Mouse (Mus musculus): Measurements from ENCODE around the gene Rps29.
A peak's percentile ranks its signal among the peaks of the same experiment; 100 is the strongest.

Rps29 gene

DNA sequence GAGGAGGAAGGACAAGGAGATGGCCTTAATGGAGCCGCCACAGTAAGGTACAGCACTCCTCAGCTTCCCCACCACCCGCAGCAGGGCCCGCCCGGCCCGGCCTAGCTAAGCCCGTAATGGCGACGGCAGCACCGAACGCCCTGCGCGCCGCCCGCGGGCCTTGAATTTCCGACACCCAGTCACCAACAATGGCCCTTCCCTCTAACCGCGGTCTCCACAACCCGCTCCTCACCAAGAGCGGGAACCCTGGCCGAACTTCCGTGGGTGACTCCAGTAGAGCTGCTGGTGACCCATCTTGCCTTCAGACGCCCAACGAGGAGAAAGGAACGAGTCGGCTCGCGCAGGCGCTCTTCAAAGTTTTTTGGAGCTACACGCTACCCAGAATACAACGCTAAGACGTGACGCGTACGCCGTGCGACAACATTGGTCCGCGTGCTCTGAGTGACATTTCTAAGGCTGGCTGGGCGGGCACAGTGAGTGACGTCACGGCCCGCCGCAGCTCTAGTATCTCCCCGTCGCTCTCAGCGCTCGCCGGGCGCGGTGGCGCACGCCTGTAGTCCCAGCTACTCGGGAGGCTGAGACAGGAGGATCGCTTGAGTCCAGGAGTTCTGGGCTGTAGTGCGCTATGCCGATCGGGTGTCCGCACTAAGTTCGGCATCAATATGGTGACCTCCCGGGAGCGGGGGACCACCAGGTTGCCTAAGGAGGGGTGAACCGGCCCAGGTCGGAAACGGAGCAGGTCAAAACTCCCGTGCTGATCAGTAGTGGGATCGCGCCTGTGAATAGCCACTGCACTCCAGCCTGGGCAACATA lies at the start of gene Rps29:
Gene Rps29 (minus strand): TSS at position 422 of the 813 bp plus-strand sequence.
- peak; percentile 97 to 98 for DNase-seq (ENCODE audit: low spot score in 2 of 2)

DNA sequence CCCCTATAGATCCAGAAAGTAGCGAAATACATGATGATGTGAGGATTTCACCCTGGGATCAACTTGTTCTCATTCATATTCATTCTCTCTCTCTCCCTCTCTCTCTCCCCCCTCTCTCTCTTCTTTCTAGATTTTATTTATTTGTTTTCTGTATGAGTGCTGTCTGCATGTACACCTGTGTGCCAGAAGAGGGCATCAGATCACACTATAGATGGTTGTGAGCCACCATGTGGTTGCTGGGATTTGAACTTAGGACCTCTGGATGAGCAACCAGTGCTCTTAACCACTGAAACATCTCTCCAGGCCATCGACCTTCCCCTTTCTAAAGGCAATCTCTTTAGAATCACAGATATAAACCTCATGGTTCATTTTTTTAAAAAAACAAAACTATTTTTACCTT lies 49.5 kb upstream of the Rps29 start:
- no peak for DNase-seq (ENCODE audit: low spot score in 2 of 2)

DNA sequence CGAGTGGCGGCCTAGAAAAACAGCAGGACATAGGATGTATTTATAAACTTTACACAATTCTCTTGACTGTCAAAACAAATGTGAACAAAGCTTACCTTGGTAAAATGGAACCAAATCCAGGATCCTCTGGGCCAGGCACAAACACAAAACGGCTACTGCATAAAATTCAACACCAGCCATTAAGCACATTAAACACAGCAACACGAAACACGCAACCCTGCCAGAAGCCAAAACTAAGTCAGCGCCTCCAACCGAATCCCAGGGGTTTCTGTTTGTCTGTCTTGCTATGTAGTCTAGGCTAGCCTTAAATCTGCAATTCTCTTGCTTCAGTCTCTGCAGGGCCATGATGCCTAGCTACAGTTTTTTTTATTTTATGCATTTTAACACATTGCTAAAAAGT lies 48.9 kb upstream of the Rps29 start:
- DNase-seq (ENCODE audit: low spot score in 2 of 2), result no peak

DNA sequence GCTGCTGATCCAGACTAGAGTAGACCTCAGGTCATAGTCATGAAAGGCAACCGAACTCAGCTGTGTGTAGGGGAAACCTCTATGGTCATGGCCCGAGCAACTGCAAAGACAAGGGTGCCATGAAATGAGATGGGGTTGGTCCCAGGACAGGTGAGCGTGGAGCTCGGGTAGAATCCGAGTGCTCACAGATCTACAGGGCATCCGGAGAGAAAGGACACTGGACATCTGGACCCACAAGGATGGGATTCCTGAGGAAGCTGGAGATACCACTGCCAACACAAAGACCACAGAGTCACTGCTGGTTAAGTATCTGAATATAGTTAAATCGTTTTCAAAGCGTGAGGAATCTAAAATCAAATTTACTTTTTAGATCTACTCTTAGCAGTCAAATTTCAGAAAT lies 48.4 kb upstream of the Rps29 start:
- no peak for DNase-seq (ENCODE audit: low spot score in 2 of 2)

DNA sequence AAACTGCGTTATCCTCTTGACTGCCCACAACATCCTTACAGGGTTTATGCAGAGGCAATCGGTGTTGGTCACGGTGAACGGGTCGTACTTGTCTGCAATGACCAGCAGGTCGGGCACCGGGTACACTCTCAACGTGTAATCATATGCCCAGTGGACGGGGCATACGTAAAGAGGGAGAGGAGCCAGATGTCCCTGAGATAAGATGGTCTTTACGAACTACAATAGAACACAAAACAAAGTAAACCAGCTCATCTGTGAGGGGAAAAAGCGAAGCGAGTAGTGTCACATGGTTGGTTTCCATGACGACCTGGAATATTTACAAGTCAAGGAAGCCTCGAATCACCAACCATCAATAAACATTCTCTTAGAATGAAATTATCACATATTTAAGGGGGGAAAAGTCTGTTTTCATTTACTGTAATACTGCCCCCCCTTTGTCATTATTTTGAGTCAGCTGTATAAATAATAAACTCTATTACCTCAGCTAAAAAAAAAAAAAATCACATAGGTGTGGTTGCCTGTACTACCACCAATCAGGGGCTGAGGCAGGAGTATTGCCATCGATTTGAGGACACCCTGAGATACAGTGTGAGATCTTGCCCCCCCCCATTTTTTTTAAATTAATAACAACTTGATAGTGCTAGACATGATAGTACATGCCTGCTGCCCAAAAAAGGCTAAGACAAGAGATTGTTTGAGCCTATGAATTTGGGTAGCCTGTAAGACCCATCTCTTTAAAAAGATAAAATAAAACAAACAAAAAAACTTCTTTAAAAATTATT lies 45.3 kb upstream of the Rps29 start, which contains the start of gene Gm49384:
Gene Gm49384 (minus strand): TSS at position 216 of the 782 bp plus-strand sequence.
- no peak for DNase-seq (ENCODE audit: low spot score in 2 of 2)

DNA sequence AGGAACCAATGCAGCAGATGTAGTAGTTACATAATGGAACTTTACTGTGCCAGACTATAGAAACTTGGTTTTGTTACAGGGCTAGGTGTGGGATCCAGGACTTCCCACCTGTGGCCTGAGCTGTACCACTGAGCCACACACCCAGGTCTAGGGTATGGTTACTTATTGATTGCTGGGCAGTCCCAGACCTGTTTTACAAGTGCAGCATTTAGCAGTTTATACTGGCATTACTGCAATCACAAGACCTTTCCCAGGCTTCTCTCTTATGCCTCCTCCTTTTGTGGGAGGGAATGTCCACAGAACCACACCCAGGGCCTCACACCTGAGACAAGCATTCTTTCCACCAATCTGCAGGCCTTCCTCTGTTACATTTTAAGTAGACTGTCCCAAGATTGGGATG lies 40.0 kb upstream of the Rps29 start:
- DNase-seq (ENCODE audit: low spot score in 2 of 2), result no peak

DNA sequence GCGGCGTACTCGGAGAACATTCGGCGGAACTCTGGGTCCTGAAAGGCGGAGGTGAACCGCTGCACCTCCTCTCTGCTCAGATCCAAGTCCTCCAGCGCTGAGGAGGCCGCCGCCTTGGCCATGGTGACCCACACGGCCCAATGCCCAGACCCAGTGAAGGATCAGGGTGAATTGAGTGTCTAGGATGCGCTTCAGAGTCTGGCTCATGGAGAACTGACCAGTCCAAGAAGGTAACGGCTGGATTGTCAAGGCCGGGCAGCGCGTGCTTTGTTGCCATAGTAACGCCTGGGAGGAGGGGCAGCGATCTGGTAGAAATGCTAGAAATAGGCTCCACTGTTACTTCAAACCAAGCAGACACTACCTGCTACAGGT lies 39.2 kb upstream of the Rps29 start, which contains the start of gene Dnaaf2:
Gene Dnaaf2 (minus strand): TSS at position 266 of the 372 bp plus-strand sequence.
- peak; percentile 38 to 53 for DNase-seq (ENCODE audit: low spot score in 2 of 2)

DNA sequence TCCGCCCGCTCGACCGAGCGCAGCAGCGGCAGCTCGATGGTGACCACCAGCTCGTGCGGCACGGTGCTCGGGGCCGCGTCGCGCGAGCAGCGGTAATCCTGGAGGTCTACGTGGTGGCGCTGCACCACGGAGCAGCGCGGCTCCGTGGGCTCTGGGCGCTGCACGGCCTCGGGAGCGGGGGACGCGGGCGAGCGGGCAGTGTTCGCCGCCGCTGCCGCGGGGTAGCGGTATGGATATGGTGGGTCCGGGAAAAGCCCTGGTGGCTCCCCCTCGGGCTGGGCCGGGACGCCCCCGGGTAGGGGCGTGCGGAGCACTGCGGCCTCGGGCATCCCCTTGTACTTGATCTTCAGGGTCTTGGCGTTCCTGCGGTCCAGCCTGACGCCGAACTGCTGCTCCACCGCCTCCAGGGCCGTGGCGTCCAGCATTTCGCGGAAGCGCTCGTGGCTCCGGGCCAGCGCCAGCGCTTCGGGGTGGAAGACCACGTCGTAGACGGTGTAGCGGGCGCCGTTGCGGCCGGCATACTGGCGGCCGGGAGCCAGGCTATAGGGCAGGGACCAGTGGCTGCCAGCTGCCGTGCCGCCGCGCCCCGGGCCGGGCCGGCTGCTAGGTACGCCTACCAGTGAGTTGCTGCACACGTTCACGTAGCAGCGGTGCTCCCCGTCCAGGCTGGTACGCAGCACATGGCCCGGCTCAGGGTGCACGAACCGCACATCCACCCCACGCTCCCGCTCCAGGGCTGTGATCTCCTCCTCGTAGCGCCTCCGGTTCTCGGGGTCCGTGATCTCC lies 38.6 kb upstream of the Rps29 start:
- DNase-seq (ENCODE audit: low spot score in 2 of 2), result peak; percentile 34 to 51

DNA sequence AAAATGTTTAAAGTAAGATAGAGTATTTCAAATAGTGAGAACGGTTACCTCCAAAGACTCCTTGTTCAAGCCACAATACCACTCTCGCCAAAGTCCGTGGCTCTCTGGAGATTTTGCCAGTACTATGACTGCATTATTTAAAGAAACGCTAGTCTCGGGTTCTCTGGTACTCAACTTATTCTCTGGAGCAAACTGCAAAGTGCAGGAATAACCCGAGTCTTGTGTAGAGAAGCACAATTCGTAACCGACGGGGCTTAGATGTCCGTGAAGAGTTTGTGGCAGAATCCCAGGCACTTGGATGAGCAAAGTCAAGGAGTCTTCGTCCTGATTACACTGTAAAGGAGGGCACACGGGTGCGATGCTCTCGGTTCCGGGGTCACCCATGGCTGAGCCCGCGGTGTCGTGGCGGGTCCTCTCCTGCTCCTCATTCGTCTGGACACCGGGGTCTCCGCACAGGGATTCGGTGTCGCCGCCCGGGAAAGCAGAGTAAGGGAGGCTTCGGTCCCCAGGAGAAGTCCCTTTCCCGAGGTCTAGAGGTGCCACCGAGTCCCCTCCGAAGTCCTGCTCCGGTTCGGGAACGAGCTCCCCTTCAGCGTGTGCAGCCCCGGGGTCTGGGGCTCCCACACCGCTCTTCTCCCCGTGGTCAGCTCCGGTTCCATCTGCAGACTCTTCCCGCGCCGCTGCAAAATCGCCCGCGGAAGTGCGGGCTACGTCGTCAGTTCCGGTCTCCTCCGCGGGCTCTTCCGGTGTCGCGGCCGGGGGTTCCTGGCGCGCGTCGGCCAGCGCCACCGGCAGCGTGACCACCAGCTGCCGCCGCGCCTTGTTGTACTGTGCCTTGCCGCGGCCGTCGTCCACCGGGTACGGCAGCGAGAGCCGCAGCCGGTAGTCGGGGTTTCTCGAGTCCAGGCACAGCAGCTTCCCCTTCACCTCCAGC lies 37.7 kb upstream of the Rps29 start, which contains the start of gene Gm49383:
Gene Gm49383 (minus strand): TSS at position 661 of the 934 bp plus-strand sequence.
- DNase-seq (ENCODE audit: low spot score in 2 of 2), result peak; percentile 56 to 61

DNA sequence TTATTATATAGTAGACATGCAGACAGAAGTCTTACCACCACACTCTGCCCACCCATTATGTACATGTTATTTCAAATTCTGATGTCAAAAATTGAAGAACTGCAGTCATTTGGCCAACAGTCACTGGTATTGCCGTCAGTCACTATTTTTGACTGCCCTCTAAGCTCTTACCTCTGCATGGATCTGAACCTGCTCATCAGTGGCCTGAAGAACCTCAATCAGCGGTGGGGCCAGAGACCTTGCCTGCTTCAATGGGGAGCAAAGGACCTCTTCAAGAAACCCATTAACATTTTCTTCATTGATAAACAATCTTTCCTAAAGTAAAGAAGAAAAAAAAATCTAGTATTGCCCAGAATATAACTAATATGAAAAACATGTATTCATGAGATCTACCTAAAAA lies 33.7 kb upstream of the Rps29 start:
- no peak for DNase-seq (ENCODE audit: low spot score in 2 of 2)

DNA sequence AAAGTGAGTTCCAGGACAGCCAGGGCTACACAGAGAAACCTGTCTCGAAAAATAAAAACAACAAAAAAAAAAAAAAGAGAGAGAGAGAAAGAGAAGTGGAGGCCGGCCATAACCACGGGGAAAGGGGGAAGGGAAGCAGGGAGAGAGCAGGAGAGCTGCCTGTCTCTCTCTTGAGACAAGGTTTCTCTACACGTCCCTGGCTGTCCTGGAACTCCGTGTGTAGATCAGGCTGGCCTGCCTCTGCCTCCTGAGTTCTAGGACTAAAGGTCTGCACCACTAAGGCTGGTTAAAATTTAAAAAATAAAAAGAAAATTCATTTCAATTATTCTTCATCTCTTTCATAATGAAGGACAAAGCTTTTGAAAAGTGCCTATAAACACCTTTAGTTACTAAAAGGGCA lies 32.4 kb upstream of the Rps29 start:
- no peak for DNase-seq (ENCODE audit: low spot score in 2 of 2)

DNA sequence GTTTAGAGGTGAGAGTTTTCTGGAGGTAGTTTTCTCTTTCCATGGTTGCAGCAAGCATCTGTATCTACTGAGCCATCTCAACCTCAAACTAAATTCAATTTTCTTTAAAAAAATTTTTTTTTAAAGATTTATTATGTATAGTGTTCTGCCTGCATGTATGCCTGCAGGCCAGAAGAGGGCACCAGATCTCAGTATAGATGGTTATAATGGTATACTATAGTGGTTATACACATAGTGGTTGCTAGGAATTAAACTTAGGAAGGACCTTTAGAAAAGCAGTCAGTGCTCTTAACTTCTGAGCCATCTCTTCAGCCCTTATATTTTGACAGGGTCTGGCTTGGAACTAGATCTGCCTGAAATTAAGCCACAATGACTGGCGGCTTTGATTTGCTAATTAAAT lies 31.5 kb upstream of the Rps29 start:
- DNase-seq (ENCODE audit: low spot score in 2 of 2), result no peak

DNA sequence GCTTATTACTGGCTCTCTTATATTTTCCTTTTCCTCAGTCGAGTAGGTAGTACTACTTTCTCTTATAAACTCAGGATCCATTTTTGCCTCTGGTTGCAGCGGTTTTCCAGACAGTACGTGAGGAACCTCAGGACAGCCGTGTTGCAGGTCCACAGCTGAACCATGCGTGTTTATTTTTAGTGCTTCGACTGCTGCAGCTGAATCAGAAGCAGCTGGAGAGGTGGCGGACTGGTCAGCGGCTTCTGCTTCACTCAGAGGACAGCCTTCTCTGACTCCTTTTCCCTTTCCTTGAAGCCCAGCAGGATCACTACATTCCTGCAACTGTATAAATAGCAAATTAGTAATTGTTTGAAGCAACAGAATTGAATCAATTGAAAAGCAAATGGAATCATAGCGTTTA lies 31.1 kb upstream of the Rps29 start:
- no peak for DNase-seq (ENCODE audit: low spot score in 2 of 2)

DNA sequence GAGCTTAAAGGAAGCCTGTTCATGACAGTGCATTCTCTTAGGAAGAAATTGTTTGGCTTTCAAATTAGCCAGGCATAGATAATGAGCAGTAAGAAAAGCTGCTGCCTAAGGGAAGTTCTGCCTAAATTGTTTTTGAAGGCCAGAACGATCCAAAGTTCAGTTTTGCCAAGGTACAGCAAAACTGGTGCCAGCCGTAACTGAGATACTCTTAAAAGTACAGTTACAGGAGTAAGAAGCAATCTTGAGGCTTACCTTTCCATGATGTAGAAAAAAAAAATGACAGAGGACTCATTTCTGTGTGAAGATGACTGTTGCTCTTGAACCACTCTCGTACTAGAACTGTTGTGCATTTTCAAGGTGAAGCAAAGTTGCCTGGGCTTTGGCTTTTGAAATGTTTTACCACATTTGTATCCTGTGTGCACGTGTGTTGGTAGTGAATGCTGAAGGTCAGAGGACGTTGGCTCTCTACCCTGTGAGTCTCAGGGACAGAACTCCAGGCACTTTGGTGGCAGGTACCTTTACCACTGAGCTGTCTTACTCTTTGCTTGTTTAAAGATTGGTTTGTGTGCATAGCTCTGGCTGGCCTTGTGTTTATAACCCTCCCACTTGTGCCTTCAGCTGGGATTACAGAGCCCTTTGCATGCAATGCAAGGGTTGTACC lies 28.0 kb upstream of the Rps29 start:
- no peak for DNase-seq (ENCODE audit: low spot score in 2 of 2)

DNA sequence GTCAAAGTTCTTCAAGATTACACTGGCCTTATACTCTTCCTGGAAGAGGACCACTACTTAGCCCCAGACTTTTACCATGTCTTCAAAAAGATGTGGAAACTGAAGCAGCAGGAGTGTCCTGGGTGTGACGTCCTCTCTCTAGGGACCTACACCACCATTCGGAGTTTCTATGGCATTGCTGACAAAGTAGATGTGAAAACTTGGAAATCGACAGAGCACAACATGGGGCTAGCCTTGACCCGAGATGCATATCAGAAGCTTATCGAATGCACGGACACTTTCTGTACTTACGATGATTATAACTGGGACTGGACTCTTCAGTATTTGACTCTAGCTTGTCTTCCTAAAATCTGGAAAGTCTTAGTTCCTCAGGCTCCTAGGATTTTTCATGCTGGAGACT lies 26.4 kb upstream of the Rps29 start:
- no peak for DNase-seq (ENCODE audit: low spot score in 2 of 2)

DNA sequence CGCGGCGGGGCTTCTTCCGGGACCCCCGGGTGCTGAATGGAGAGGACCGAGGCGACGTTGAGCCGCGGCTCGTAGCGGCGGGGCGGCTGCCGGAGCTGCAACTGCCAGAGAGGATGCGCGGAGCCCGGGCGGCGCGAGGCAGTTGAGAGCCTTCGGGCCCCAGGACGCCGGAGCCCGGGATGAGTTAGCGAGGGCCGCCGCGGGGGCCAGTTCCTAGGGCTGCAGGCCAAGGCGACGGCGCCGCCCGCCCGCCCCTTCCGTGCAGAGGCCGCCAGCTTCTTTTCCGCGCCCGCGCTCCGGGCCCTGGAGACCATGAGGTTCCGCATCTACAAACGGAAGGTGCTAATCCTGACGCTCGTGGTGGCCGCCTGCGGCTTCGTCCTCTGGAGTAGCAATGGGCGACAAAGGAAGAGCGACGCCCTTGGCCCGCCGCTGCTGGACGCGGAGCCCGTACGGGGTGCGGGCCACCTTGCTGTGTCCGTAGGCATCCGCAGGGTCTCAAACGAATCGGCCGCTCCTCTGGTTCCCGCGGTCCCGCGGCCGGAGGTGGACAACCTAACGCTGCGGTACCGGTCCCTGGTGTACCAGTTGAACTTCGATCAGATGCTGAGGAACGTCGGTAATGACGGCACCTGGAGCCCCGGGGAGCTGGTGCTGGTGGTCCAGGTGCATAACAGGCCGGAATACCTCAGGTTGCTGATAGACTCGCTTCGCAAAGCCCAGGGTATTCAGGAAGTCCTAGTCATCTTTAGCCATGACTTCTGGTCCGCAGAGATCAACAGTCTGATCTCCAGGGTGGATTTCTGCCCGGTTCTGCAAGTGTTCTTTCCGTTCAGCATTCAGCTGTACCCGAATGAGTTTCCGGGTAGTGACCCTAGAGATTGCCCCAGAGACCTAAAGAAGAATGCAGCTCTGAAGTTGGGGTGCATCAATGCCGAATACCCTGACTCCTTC lies 25.6 kb upstream of the Rps29 start:
- DNase-seq (ENCODE audit: low spot score in 2 of 2), result peak in 1 of 2 experiments; percentile 65

DNA sequence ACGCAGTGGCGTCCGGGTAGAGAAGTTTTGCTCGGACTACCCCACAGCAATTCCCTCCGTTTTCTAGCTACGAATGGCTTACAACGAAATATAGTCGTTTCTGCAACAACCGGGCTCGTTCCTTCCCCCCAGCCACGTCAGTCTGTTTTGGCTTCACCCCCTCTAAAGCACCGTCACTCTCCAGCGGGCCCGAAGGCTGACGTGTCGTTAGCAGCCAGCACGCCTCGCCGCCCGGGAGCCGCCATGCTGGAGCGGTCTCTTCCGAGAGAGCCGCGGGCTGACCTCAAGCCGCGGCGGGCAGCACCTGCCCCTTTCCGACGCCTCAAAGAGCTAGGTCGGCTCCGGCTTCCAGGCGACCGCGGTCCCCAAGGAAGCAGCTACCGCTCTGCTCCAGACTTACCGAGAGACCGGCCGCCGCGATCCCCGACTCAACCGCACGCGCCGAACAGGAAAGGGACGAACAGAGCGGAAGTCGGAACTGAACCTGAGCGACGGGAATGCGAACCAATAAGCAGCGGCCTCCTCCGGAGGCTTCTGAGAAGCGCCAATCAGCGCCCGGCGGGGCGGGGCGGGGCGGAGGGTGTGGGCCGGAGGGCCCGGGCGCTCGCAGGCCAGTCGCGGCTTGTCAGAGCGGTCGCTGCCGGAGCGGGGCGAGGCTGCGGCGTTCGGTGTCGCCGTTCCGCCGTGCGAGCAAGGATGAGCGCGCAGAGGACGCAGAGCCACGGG lies 24.8 kb upstream of the Rps29 start, which contains the start of the genes Rpl36al and Mgat2:
Gene Rpl36al (minus strand): TSS at position 501 of the 726 bp plus-strand sequence.
Gene Mgat2 (plus strand): TSS at position 575 of the 726 bp plus-strand sequence.
- DNase-seq (ENCODE audit: low spot score in 2 of 2), result peak; percentile 96 to 98

DNA sequence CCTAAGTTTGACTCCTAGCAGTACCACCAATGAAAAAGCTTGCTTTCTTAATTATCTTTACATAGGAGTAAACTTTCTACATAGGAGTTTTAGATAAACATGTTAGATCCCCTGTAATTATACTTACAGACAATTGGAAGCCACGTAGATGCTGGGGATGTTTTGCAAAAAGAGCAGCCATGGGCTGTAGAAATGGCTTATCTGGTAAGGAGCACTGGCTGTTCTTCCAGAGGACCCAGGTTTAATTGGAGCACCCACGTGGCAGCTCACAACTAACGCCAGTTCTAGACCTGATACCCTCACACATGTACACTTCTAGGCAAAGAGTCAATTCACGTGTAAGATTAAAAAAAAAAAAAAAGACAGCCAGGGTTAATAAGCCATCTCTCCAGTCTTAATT lies 22.8 kb upstream of the Rps29 start:
- no peak for DNase-seq (ENCODE audit: low spot score in 2 of 2)

All from heart, adult 9 months (tissue).